Mouse (Mus musculus): ENCODE measurements around the gene Galnt17.
A peak's percentile ranks its signal among the peaks of the same experiment; 100 is the strongest.

DNA sequence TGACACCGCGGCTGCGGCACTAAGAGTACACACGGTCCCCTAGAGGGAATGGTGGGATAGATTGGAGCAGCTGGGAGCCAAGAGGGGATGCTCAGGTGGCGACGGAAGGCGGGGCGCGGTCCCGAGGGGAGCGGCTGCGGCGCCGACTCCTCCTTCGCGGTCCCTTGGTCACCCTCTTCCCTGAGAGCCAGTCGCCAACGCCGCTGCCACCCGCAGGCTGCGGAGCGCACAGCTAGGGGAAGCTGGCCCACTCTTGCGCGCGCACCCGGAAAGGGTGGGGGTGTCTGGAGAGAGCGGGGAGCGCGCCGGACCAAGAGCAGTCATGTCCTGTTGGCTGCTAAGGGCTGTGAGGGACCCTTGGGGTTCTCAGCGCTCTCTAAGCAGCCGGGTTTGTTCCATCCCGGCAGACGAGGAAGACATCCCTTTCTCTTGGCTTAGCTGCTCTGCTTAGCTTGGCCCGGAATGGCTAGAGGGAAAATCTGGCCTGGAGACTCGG, 593 bp downstream of the Galnt17 start:
- TF ChIP-seq CTCF (IDR thresholded peaks at IDR 0.05) (peak; percentile 31; the same call in 1 of the 2 replicates), EP300 (IDR thresholded peaks at IDR 0.05) (no peak)
